ENCODE assay signal across 25 mouse cellular contexts in genomic region chr15:6334664-6335206, GRCm38 (mm10). TPM values are rescaled to one million over a fixed set of nuclear protein-coding genes. Genes with fewer than 3 reads are reported as not detected.
DNase-seq lines count a peak whose midpoint lies in the region; ATAC-seq and TF ChIP-seq lines count a peak whose summit lies in the region.
"Had no signal": no experiment of that assay in that cellular context is flagged by ENCODE, and none has a peak within 500 bp of the region (broad histone marks: within the 10 kb centered on the region; RNA-seq: fewer than 3 reads in every experiment).

No protein-coding gene starts in this region.

- H3K9ac ChIP-seq in kidney, embryonic 16.5 days (replicated peaks; ENCODE audit: low read length), result no peak overlapping the region
- H3K9ac ChIP-seq in CH12.LX (ENCODE audit: insufficient read depth, low read depth), result no peak overlapping the region
- H3K9ac ChIP-seq: forebrain, embryonic 13.5 days; hindbrain, embryonic 14.5 days; midbrain, embryonic 12.5 days; neural tube, embryonic 13.5 days; stomach, embryonic 15.5 days had no signal

- no peaks in the 10 kb centered on the region for H3K36me3 ChIP-seq in kidney, embryonic 16.5 days (ENCODE audit: insufficient read depth, low read length)
- H3K36me3 ChIP-seq in CH12.LX (replicated peaks in 1 of 2; ENCODE audit: control insufficient read depth in 1 of 2, insufficient read depth in 1 of 2, low read length in 1 of 2), result no peaks in the 10 kb centered on the region
- H3K36me3 ChIP-seq: G1E; midbrain, embryonic 12.5 days; neural tube, embryonic 13.5 days; stomach, embryonic 15.5 days had no signal

- dilution Hi-C loops in CH12.LX (cut with MboI; ENCODE audit: extremely low pct_ligation_motif_present, extremely low pct_unique_long_range_greater_than_20kb, low sequenced_read_pairs), result no loop called here

- no peak overlapping the region for H3K4me3 ChIP-seq in kidney, embryonic 16.5 days (ENCODE audit: low read length)
- H3K4me3 ChIP-seq in CH12.LX (replicated peaks in 1 of 3; ENCODE audit: low read depth in 2 of 3, low read length in 2 of 3, poor library complexity in 1 of 3), result no peak overlapping the region
- H3K4me3 ChIP-seq: forebrain, embryonic 13.5 days; midbrain, embryonic 12.5 days; neural tube, embryonic 13.5 days; stomach, embryonic 15.5 days had no signal

- H3K79me2 ChIP-seq in CH12.LX (replicated peaks; ENCODE audit: control insufficient read depth, extremely low read depth, insufficient read depth, poor library complexity, severe bottlenecking), result no peaks in the 10 kb centered on the region

- no peak for TF ChIP-seq CTCF in CH12.LX (conservative IDR thresholded peaks at IDR 0.05 in 1 of 2, IDR thresholded peaks at IDR 0.05 in 1 of 2; ENCODE audit: low read depth in 2 of 2, low read length in 2 of 2)

- ATAC-seq in kidney, embryonic 16.5 days (ENCODE audit: low FRiP score, low TSS enrichment), result no peak
- ATAC-seq in hematopoietic stem cell, adult 5-6 weeks (replicated peaks in 1 of 2; ENCODE audit: insufficient read depth in 1 of 2, low FRiP score in 2 of 2, low TSS enrichment in 1 of 2, low read depth in 1 of 2, poor library complexity in 2 of 2, severe bottlenecking in 2 of 2), result peak; percentile 70 to 77
- ATAC-seq: forebrain, embryonic 13.5 days; lung, postnatal 0 days had no signal

- H3K27ac ChIP-seq in kidney, embryonic 16.5 days (ENCODE audit: low read length), result no peak overlapping the region
- no peak overlapping the region for H3K27ac ChIP-seq in CH12.LX (ENCODE audit: insufficient read depth, low read depth)
- H3K27ac ChIP-seq: forebrain, embryonic 13.5 days; hindbrain, embryonic 14.5 days; midbrain, embryonic 12.5 days; neural tube, embryonic 13.5 days; stomach, embryonic 15.5 days had no signal

- no peak for TF ChIP-seq RAD21 in CH12.LX (IDR thresholded peaks at IDR 0.05; ENCODE audit: low read depth, low read length)

- TF ChIP-seq EP300 in CH12.LX (IDR thresholded peaks at IDR 0.05; ENCODE audit: low read length), result no peak

- no peaks in the 10 kb centered on the region for H3K9me3 ChIP-seq in kidney, embryonic 16.5 days (ENCODE audit: low read length)
- H3K9me3 ChIP-seq in CH12.LX (replicated peaks; ENCODE audit: low read length), result no peaks in the 10 kb centered on the region
- H3K9me3 ChIP-seq: forebrain, embryonic 13.5 days; G1E; midbrain, embryonic 12.5 days; neural tube, embryonic 13.5 days; stomach, embryonic 15.5 days had no signal

- TF ChIP-seq POLR2A in CH12.LX (IDR thresholded peaks at IDR 0.05; ENCODE audit: low read depth, low read length), result no peak

- no peaks in the 10 kb centered on the region for H3K27me3 ChIP-seq in kidney, embryonic 16.5 days (ENCODE audit: insufficient read depth, low read length)
- no peaks in the 10 kb centered on the region for H3K27me3 ChIP-seq in CH12.LX (replicated peaks)
- H3K27me3 ChIP-seq: forebrain, embryonic 13.5 days; midbrain, embryonic 12.5 days; neural tube, embryonic 13.5 days; stomach, embryonic 15.5 days had no signal

- 84% methylated on average over 1 of the region's 1 CpGs for WGBS in kidney, embryonic 16.5 days

- H3K4me1 ChIP-seq in kidney, embryonic 16.5 days (ENCODE audit: insufficient read depth, low read length), result no peaks in the 10 kb centered on the region
- H3K4me1 ChIP-seq in CH12.LX (ENCODE audit: control insufficient read depth in 1 of 2, insufficient read depth in 2 of 2), result peaks cover 0 to 7% of the 10 kb centered on the region in 2 experiments; a peak in 2 of 4 replicates
- H3K4me1 ChIP-seq: forebrain, embryonic 13.5 days; midbrain, embryonic 12.5 days; stomach, embryonic 15.5 days had no signal

- peak; percentile 26 for DNase-seq in kidney, adult 9 months
- DNase-seq in CH12.LX (ENCODE audit: extremely low read depth) (peak; percentile 24), MEL-GATA-1-ER (ENCODE audit: extremely low read depth, low read depth) (peak; percentile 26)
- no peak for DNase-seq in ovary, postnatal 14 days (ENCODE audit: low spot score)
- DNase-seq in layer of hippocampus, adult 9-11 months, result no peak
- no peak for DNase-seq in urinary bladder, adult 2 months (ENCODE audit: low spot score)
- DNase-seq: cerebellum, adult 8-10 months; cerebellum, postnatal 25 days; gastrocnemius, postnatal 25 days; heart, postnatal 4 days; kidney, adult 18-20 months; kidney, postnatal 10 days; liver; lung, adult 18-20 months; retina, postnatal 1 day; right cerebral cortex, postnatal 14 days had no signal

- in situ Hi-C loops in CH12.LX (cut with MboI; ENCODE audit: low pct_ligation_motif_present, low pct_unique_long_range_greater_than_20kb, low sequenced_read_pairs), result no loop called here

- H3K4me2 ChIP-seq in kidney, embryonic 16.5 days (replicated peaks; ENCODE audit: low read depth, low read length), result no peak overlapping the region
- no peak overlapping the region for H3K4me2 ChIP-seq in CH12.LX (ENCODE audit: insufficient read depth, low read depth, poor library complexity, severe bottlenecking)
- H3K4me2 ChIP-seq: forebrain, embryonic 13.5 days; hindbrain, embryonic 14.5 days; midbrain, embryonic 12.5 days; neural tube, embryonic 13.5 days; stomach, embryonic 15.5 days had no signal

TF ChIP-seq in CH12.LX, 34 proteins besides CTCF, POLR2A, EP300 and RAD21:
- no peak for TF ChIP-seq MAFK (IDR thresholded peaks at IDR 0.05; ENCODE audit: insufficient replicate concordance, low read length)

RNA-seq across cellular contexts. Expression of gene Dab2, which starts 35.1 kb away (rescaled TPM):
- polyA plus RNA-seq in kidney, embryonic 16.5 days (2015; fragmentation: Nextera tagmentation; extraction: Ambion mirVana), result 76.4 and 87.9 TPM in 2 replicates
- total RNA-seq in CH12.LX (2012; rRNA removed) (0.17 TPM in 1 of 2 replicates, not detected in the other), CH12.LX (2014; rRNA removed) (not detected in 2 replicates)
- polyA plus RNA-seq in CH12.LX (2012; ENCODE audit: insufficient read length, low read depth), result 0.17 TPM in 1 of 2 replicates, not detected in the other
- 2.2 and 2.3 TPM in 2 replicates for total RNA-seq in hematopoietic stem cell, adult 5-6 weeks (2017)
- 87.2 and 99.9 TPM in 2 replicates for polyA plus RNA-seq in urinary bladder, adult 2 months (2012; rRNA removed)
- polyA plus RNA-seq: G1E had no signal

Comparison
In these comparisons a context has a peak if more than half of its experiments do, and no peak if none do; other contexts are left out.
1. DNase-seq: peak in kidney, adult 9 months (single experiment), CH12.LX (single experiment) and MEL-GATA-1-ER (single experiment); none in ovary, postnatal 14 days (single experiment), layer of hippocampus, adult 9-11 months (single experiment) and urinary bladder, adult 2 months (single experiment).
2. RNA of gene Dab2, which starts 35.1 kb away (polyA plus RNA-seq): 87.2 to 99.9 TPM in urinary bladder, adult 2 months and 76.4 to 87.9 TPM in kidney, embryonic 16.5 days; 0.17 TPM in CH12.LX; every median in the first group is over 10 times any median in the second.